Mouse (Mus musculus): Measurements from ENCODE around the gene Krtap4-1.
"Not testable (repeated sequence)": the region's sequence is repeated elsewhere in the genome, so short reads cannot be mapped to it uniquely, and the experiment has no call there.

The Krtap4-1 gene

GRCm38 (mm10) chr11:99628138-99628537, at the start of gene Krtap4-1:
Gene Krtap4-1 (minus strand): TSS chr11:99628238.
- no peak for DNase-seq (ENCODE audit: extremely low spot score, low spot score)

- DNase-seq (ENCODE audit: extremely low spot score, low spot score): no peak
Measured at GRCm38 (mm10) chr11:99665860-99666259, 37.8 kb upstream of the Krtap4-1 start, which contains the start of gene Krtap4-6. Gene Krtap4-6 (minus strand): TSS chr11:99665960.

- DNase-seq (ENCODE audit: extremely low spot score, low spot score): no peak
Measured at GRCm38 (mm10) chr11:99662802-99663201, 34.8 kb upstream of the Krtap4-1 start.

DNA sequence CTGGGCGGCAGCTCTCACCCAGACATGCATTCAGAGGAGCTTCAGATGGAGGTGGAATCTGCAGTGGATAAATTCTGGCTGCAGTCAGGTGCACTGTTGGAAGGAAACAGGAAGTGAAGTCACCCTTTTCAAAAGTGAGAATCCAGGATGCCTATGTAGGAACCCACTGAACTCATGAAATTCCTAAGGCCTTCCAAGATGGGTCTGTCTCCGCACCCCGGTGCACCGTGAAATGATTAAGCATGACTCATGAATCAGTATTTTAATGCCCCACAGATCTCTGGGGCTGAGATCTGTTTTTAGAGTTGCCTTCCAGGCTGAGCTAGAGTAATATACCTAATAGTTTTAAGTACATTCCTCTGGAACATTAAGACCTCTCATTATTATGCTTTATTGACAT, 31.2 kb upstream of the Krtap4-1 start:
- DNase-seq (ENCODE audit: extremely low spot score, low spot score): no peak

DNA sequence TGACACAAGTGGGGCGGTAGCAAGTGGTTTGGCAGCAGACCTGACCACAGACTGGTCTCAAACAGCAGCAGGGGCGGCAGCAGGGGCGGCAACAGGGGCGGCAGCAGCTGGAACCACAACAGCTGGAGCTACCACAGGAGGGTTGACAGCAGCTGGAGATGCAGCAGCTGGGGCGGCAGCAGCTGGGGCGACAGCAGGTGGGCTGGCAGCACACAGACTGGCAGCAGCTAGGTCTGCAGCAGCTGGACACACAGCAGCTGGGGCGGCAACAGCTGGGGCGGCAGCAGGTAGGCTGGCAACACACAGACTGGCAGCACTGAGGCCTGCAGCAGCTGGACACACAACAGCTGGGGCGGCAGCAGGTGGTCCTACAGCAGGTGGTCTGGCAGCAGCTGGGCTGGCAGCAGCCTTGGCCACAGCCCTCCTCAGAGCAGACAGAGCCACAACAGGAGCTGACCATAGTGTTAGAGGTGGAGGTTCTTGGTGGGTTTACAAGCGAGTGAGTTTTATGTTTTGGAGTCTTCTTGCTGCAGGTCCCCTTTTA, 30.5 kb upstream of the Krtap4-1 start, which contains the start of gene Gm11563:
TSS of gene Gm11563 (minus strand) at position 494 of the 544 bp plus-strand sequence.
- not testable (repeated sequence) for DNase-seq (ENCODE audit: extremely low spot score, low spot score)

GRCm38 (mm10) chr11:99657051-99657450, 29.0 kb upstream of the Krtap4-1 start:
- no peak for DNase-seq (ENCODE audit: extremely low spot score, low spot score)

- no peak for DNase-seq (ENCODE audit: extremely low spot score, low spot score)
Measured at GRCm38 (mm10) chr11:99650136-99650535, 22.1 kb upstream of the Krtap4-1 start, which contains the start of gene Gm11555. Gene Gm11555 (minus strand): TSS chr11:99650236.

- no peak for DNase-seq (ENCODE audit: extremely low spot score, low spot score)
Measured at GRCm38 (mm10) chr11:99646444-99646843, 18.4 kb upstream of the Krtap4-1 start.

DNA sequence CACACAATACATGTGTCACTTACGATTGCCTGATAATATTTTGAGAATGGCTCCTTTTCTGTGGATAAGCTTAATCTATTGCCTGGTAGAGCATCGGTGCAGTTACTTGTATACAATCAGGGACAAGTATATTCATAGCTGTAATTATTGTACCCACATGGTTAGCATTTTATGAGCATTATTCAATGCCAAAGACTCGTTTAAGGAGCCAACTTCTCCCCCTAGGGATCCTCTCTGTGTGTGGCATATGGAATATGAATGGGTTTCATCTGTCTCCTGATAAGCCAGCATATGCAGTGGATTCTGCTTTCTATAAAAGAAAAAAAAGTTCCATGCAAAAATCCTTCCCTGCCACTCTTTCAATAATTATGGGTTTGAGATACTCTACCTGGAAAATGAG, 16.3 kb upstream of the Krtap4-1 start:
- DNase-seq (ENCODE audit: extremely low spot score, low spot score): no peak

- DNase-seq (ENCODE audit: extremely low spot score, low spot score): not testable (repeated sequence)
Measured at GRCm38 (mm10) chr11:99643635-99644139, 15.6 kb upstream of the Krtap4-1 start, which contains the start of gene Krtap4-7. Gene Krtap4-7 (minus strand): TSS chr11:99644089.

DNA sequence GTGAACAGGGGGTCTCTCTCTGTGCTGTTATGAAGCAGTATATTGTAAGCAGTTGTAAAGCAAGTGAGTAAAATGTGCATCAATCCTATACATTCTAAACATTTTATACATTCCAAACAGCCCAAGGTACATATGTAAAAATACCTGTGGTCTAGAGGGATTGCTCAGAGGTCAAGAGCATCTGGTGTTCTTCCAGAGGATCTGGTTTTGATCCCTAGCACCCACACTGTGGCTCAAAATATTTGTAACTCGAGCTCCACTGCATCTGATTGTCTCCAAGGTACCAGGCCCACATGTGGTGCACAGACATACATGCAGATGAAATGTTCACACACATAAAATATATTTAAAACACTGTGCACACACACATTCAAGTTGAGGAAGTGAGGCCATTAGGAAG, 12.9 kb upstream of the Krtap4-1 start:
- no peak for DNase-seq (ENCODE audit: extremely low spot score, low spot score)

GRCm38 (mm10) chr11:99637086-99637485, 9.0 kb upstream of the Krtap4-1 start:
- DNase-seq (ENCODE audit: extremely low spot score, low spot score): no peak

- DNase-seq (ENCODE audit: extremely low spot score, low spot score): no peak
Measured at GRCm38 (mm10) chr11:99634653-99635134, 6.7 kb upstream of the Krtap4-1 start, which contains the start of gene Krtap4-2. Gene Krtap4-2 (minus strand): TSS chr11:99635084.

GRCm38 (mm10) chr11:99633293-99633692, 5.3 kb upstream of the Krtap4-1 start:
- DNase-seq (ENCODE audit: extremely low spot score, low spot score): no peak

GRCm38 (mm10) chr11:99630890-99631289, 2.9 kb upstream of the Krtap4-1 start:
- DNase-seq (ENCODE audit: extremely low spot score, low spot score): no peak

GRCm38 (mm10) chr11:99620335-99620734, 7.7 kb downstream of the Krtap4-1 start, which contains the start of gene Gm11562:
Gene Gm11562 (minus strand): TSS chr11:99620435.
- no peak for DNase-seq (ENCODE audit: extremely low spot score, low spot score)

DNA sequence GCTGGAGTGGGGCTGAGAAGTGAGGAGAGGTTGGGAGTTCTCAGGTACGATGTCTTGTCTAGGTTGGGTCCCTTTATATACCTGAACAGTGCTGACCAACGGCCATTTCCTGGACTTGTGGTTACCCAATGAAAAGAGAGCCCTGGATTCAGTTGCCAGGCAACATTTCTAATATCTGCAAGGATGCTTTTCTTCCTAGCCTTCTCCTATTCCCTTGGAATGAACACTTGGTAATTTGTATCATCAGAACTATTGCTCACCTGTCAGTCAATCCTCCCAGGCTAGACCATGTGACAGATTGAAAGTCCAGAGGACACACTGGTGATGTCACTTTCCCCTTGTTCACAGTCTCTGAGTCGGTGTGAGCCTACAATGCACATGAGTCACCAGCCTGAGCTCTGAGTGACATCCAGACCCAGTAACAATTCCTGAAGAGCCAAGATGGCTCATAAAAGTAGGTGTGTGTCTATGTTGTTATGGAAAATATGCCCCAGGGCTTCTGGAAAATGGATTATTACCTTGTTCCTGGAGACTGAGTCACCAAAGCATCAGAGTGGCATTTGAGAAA, 13.2 kb downstream of the Krtap4-1 start, which contains the start of gene Krtap2-4:
TSS of gene Krtap2-4 (minus strand) at position 51 of the 568 bp plus-strand sequence.
- DNase-seq (ENCODE audit: extremely low spot score, low spot score): no peak

GRCm38 (mm10) chr11:99610089-99610488, 17.9 kb downstream of the Krtap4-1 start, which contains the start of gene Gm11937:
Gene Gm11937 (minus strand): TSS chr11:99610189.
- not testable (repeated sequence) for DNase-seq (ENCODE audit: extremely low spot score, low spot score)

- no peak for DNase-seq (ENCODE audit: extremely low spot score, low spot score)
Measured at GRCm38 (mm10) chr11:99609126-99609525, 18.9 kb downstream of the Krtap4-1 start.

DNA sequence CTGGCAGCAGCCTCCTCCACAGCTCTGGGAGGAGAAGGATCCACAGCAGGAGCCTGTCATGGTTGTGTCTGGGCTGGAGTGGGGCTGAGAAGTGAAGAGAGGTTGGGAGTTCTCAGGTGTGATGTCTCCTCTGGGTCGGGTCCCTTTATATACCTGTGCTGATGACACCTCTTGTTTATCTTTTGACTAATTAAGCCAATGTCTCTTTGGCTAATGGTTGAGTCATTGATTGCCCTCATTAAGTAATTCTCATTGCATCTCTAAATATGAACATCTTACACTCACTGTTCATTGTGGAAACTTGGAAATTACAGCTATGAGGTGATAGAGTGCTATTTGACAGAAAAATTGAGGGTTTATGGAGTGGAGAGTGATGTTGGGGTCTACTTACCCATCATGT, 24.8 kb downstream of the Krtap4-1 start, which contains the start of gene Gm11938:
TSS of gene Gm11938 (minus strand) at position 101 of the 400 bp plus-strand sequence.
- not testable (repeated sequence) for DNase-seq (ENCODE audit: extremely low spot score, low spot score)

- not testable (repeated sequence) for DNase-seq (ENCODE audit: extremely low spot score, low spot score)
Measured at GRCm38 (mm10) chr11:99597742-99598141, 30.3 kb downstream of the Krtap4-1 start, which contains the start of gene Krtap9-3. Gene Krtap9-3 (minus strand): TSS chr11:99598105.

DNA sequence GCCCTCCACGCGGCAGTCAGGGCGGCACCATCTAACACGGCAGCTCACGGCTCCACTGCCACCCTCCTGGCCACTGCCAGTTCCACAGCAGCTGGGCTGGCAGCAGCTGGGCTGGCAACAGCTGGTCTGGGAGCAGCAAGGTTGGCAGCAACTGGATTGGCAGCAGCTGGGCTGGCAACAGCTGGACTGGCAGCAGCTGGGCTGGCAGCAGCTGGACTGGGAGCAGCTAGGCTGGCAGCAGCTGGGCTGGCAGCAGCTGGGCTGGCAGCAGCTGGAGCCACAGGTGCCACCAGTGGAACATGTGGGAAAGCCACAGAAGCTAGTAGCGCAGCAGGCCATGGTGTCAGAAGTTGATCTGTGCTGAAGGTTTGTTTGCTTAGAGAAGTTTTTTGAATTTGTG, 37.1 kb downstream of the Krtap4-1 start, which contains the start of gene Krtap1-3:
TSS of gene Krtap1-3 (minus strand) at position 359 of the 400 bp plus-strand sequence.
- no peak for DNase-seq (ENCODE audit: extremely low spot score, low spot score)

Measured in neural tube, embryonic 10.5 days (tissue).